Mouse (Mus musculus): ENCODE results near the gene Bcl2.

The Bcl2 gene

GRCm38 (mm10) chr1:106666140-106667088, 47.7 kb downstream of the Bcl2 start:
- DNase-seq (ENCODE audit: low read depth, low spot score), result no peak

GRCm38 (mm10) chr1:106664978-106665377, 49.1 kb downstream of the Bcl2 start:
- DNase-seq (ENCODE audit: low read depth, low spot score), result no peak

- no peak for DNase-seq (ENCODE audit: low read depth, low spot score)
These were observed 51.6 kb downstream of the Bcl2 start for GRCm38 (mm10) chr1:106662486-106662885.

GRCm38 (mm10) chr1:106658293-106658847, 55.7 kb downstream of the Bcl2 start:
- no peak for DNase-seq (ENCODE audit: low read depth, low spot score)

- no peak for DNase-seq (ENCODE audit: low read depth, low spot score)
These were observed 57.8 kb downstream of the Bcl2 start for GRCm38 (mm10) chr1:106656207-106656738.

DNA sequence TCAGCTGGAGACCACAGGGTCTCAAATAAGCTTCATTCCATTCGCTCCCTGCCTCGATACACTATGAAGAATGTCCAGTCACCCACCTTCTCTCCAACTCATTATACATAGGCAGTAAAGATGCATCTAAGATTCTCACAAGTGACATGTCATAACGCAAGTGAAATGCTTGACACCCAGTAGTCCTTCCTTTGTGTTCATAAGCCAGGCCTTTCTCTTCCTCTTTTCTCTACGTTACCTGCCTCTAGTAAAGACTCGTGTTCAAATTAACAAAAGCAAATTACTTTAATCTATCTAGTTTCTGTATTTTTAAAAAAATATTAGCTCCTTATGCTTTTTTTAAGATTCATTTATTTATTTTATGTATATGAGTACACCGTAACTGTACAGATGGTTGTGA, 59.8 kb downstream of the Bcl2 start:
- DNase-seq (ENCODE audit: low read depth, low spot score), result no peak

DNA sequence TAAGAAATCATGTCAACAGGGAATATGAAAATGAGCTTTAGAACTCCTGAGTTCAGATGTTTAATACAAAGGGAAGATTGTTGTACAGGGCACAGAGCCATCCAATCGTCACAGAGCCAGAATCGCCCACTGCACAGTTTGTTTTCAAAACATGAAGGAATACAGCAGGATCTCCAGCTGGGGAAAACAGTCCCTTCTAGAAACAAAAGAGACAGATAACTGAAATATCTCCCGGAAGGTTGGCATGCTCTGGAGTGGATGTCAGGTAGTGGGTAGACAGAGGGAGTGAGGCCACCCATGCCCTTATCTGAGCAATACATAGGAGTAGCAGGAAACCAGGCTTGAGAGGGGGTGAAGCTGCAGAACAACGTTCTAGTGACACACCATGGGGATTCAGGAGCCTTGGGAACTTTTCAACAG, 60.6 kb downstream of the Bcl2 start:
- no peak for DNase-seq (ENCODE audit: low read depth, low spot score)

DNA sequence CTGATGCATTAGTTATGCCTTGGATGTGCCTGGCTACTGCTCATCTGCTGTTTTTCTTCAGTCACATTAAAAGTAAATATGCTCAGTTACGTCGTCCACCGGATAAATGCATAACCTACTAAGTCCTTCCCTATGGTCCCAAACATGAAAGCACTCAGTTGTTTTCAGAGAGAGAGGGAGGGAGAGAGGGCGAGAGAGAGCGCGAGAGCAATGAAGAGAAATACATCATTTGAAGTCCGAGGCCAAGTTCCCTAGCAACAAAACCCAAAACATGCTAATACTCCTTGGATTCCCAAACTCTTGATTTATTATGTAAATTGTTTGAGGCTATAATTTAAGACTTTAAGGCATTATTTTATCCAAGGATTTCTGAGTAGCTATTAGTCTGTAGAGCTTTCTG, 62.9 kb downstream of the Bcl2 start:
- no peak for DNase-seq (ENCODE audit: low read depth, low spot score)

DNA sequence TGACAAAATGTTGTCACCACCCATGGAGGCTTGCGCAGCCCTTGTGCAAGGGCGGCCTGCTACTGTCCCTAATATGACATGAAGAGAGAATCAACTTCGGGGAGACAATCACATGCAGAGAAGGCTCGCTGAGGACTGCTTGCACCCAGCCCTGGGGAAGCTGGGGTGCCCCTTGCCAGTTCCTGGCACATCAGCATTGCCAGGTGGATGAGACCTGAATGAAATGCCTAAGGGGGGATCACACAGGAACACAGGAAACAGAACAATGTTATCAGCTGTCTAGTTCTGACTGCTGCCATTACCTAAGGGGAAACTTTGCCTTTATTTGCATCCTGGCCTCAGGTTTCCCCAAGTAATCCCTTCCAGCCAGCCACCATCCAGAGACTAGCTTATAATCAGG, 63.6 kb downstream of the Bcl2 start:
- DNase-seq (ENCODE audit: low read depth, low spot score), result no peak

- DNase-seq (ENCODE audit: low read depth, low spot score), result no peak
These were observed 66.7 kb downstream of the Bcl2 start for GRCm38 (mm10) chr1:106647336-106647735.

DNA sequence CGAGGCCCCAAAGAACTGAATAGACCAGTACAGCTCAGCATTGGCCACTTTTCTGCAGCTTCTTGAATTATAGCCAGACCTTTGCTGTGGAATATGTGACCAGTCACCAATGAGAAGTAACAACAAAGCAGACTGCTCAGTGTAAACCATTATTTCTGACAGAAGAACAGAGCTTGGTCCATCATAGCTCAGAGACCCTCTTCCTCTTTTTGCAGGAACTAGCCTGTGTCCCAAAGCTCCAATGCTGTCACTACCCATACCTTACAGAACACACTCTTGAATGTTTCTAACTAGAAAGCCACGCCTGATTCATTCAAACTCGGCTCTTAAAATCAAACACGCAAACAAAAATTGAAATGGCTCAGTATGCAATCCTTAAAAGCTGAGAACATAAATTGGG, 69.5 kb downstream of the Bcl2 start:
- no peak for DNase-seq (ENCODE audit: low read depth, low spot score)

DNA sequence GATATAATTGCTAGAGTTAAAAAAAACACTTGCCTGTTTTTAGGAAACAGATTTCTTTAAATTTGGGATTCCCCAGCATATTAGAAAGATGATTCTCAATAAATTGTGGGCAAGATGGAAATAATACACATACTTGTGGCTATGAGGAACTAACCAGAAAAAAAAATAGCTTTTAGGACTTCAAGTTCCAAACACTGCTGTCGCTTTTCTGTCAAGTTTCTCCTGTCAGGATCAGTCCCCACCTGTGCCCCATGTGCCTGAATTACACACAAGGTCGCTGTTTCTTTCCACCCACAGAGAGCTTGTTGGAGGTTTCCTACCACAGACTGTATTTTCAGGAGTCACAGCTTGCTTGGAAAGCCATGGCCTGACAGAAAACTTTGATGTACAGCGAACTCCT, 70.5 kb downstream of the Bcl2 start:
- no peak for DNase-seq (ENCODE audit: low read depth, low spot score)

DNA sequence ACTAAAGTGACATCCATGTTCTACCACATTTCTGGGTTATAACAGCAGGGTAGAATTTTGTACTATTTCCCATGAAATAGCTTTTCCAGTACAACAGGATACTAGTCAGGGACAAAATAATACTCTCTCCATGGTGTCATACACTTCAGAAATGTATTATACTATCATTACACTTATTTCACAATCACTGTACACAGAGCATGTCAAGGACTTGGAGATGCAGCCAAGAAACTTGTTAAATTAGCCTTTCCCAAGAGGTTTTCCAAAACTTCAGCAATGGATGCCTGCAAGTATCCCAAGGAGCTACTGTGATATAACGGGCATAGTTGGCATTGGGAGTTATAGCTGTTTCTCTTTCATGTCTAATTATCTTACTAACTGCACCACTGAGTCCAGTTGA, 73.5 kb downstream of the Bcl2 start:
- DNase-seq (ENCODE audit: low read depth, low spot score), result no peak

GRCm38 (mm10) chr1:106637705-106638104, 76.4 kb downstream of the Bcl2 start:
- DNase-seq (ENCODE audit: low read depth, low spot score), result no peak

DNA sequence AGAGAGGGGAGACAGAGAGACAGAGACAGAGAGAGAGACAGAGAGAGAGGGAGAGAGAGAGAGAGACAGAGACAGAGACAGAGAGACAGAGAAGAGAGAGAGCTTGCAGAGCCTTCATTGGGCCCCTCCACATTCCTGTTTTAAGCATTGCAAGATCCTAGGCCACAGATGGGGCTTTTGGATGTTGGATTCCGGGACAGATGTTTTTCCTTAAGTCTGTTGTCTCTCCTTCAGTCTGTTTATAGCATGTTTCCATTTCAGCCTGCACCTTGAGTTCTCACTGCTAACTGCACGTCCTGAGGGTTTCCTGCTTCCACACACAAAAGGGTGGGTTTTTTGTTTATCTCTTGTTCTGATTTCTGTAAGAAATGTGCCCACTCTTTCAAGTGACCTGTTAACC, 77.4 kb downstream of the Bcl2 start:
- DNase-seq (ENCODE audit: low read depth, low spot score), result no peak

DNA sequence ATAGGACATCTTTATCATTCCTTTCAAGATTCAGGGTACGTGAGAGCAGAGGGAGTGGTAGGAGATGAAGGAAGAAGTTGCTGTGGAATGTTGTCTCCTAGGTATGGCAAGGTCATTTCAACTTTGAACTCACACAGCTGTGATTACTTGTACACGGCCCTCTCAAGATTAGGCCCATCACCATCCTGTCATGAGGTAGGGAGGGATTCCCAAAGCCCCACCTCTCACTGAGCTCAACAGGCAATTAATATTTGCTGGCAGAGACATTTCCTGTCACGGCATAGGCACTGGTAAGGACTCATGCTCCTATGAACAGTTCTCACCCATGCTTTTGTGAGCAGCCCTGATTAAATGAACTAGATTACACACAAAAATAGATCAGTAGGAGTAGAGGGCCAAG, 80.9 kb downstream of the Bcl2 start:
- no peak for DNase-seq (ENCODE audit: low read depth, low spot score)

DNA sequence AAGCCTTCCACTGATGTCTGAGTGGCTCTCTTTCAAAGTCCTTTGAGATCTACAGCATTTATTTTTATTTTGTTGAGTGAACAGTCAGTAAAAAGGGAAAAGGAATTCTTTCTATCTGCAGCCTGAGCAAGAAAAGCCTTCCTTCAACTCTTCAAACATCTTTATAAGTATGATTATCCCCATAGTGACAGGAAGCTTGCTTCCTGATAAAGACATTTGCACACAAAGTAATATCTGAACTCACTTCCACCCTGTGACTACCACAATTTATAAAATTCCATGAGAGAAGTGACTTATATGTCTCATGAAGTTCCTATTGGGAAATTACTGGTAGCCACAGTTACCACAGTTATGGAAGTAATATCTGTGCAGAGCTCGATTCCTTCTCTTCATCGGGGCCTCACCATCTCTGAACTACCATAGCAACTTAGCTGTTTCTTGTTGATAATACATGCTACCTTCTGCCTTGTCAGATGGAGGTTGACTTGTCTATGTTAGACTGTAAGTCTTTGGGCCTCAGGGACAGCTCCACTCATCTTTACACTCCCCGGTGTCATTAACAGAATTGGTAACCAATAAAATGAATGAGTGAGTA, 82.1 kb downstream of the Bcl2 start:
- DNase-seq (ENCODE audit: low read depth, low spot score), result no peak

- DNase-seq (ENCODE audit: low read depth, low spot score), result no peak
These were observed 83.1 kb downstream of the Bcl2 start for GRCm38 (mm10) chr1:106630973-106631372.

- peak; percentile 13 for DNase-seq (ENCODE audit: low read depth, low spot score)
These were observed 84.0 kb downstream of the Bcl2 start for GRCm38 (mm10) chr1:106629931-106630682.

- no peak for DNase-seq (ENCODE audit: low read depth, low spot score)
These were observed 84.6 kb downstream of the Bcl2 start for GRCm38 (mm10) chr1:106629470-106629830.

DNA sequence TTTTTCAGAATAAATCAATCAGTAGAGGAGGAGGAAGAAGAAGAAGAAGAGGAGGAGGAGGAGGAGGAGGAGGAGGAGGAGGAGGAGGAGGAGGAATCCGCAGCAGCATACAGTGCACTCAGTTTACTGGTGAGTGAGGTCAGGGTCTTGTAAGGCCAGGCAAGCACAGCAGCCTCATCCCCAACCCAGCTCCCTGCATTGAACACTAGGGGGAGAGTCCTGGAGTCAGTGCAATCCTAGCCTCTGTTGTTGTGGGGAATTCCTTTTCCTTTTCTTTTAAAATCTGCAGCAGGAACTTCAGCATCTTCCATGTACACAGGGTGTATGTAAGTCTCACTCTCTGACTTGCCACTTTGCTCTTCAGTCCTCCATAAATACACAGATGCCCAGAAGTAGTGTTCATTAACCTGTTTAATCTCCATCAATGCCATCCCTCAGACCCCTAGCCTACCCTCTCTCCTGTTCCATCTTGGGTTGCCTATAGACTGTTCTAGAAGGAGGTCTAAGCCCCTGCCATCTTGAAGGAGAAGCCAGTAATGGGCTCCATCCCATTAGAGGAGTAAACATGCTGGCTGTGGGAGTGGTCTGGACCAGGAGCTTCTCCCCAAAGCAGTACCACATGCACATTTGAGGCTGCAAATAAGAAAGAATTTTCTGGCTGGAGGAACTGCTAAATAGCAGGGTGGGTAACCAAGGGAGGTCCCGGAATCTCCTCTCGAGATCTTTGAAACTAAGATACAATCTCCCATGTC, 85.2 kb downstream of the Bcl2 start:
- DNase-seq (ENCODE audit: low read depth, low spot score), result peak; percentile 22

Data from R1 (cell line).